Mouse (Mus musculus) intestine, postnatal 0 days (tissue): ENCODE measurements around the gene Nrip3. TPM values are rescaled to one million over a fixed set of nuclear protein-coding genes. Genes with fewer than 3 reads are reported as not detected.

Experiments used
- ATAC-seq: fragments of 200-750 bp; cut with Nextera tagmentation; 2 replicates; pipeline ENCODE4 v1.8.0; 2017; ENCODE audit warnings: mild to moderate bottlenecking, moderate TSS enrichment, moderate library complexity
- H3K27ac ChIP-seq: fragments of 300-500 bp; sonication (generic); 2 replicates; pipeline ENCODE4 v1.5.1; 2014; ENCODE audit warnings: mild to moderate bottlenecking, low read depth, low read length, moderate library complexity
- H3K27me3 ChIP-seq: fragments of 300-500 bp; sonication (generic); replicated peaks from 2 replicates; pipeline ENCODE4 v1.6.1; 2014; ENCODE audit warnings: low read length, mixed read lengths; ENCODE audit not compliant: control insufficient read depth, insufficient read depth
- H3K36me3 ChIP-seq: fragments of 300-500 bp; sonication (generic); 2 replicates; pipeline ENCODE4 v1.6.1; 2014; ENCODE audit warnings: mild to moderate bottlenecking, moderate library complexity; ENCODE audit not compliant: control insufficient read depth, insufficient read depth
- H3K4me1 ChIP-seq: fragments of 300-500 bp; sonication (generic); replicated peaks from 2 replicates; pipeline ENCODE4 v1.6.1; 2014; ENCODE audit warnings: antibody characterized with exemption, low read length, mixed read lengths; ENCODE audit not compliant: control insufficient read depth, insufficient read depth
- H3K4me2 ChIP-seq: fragments of 300-500 bp; sonication (generic); replicated peaks from 2 replicates; pipeline ENCODE4 v1.6.1; 2014; ENCODE audit warnings: low read depth, mild to moderate bottlenecking, moderate library complexity
- H3K4me3 ChIP-seq: fragments of 300-500 bp; sonication (generic); 2 replicates; pipeline ENCODE4 v1.5.1; 2014; ENCODE audit warnings: low read depth, low read length
- H3K9ac ChIP-seq: fragments of 300-500 bp; sonication (generic); 2 replicates; pipeline ENCODE4 v1.6.1; 2014; ENCODE audit warnings: mild to moderate bottlenecking, low read depth, low read length
- H3K9me3 ChIP-seq: fragments of 300-500 bp; sonication (generic); 2 replicates; pipeline ENCODE4 v1.6.1; 2016; ENCODE audit warnings: mixed run types; ENCODE audit not compliant: control insufficient read depth
- CTCF ChIP-seq: sonication (generic); IDR thresholded peaks from 2 replicates; pipeline ENCODE4 v1.5.1; 2016; ENCODE audit warnings: low read depth, mild to moderate bottlenecking, control low read depth, antibody characterized with exemption, moderate library complexity
- WGBS: fragments of 180-500 bp; shearing (Covaris S2); extraction: QIAGEN DNeasy Blood & Tissue Kit; methylation state at CpG from one replicate; pipeline ENCODE4 v1.1.7; 2014; 5-methylcytosine and 5-hydroxymethylcytosine counted together
- polyA plus RNA-seq: library from polyadenylated mRNA; unstranded; fragments of >200 nt; fragmentation: Nextera tagmentation; extraction: Ambion mirVana; gene quantifications from 2 replicates; pipeline ENCODE4 v1.2.1, GENCODE M21; 2015

The Nrip3 gene
- polyA plus RNA-seq, 1 experiment from 2014 or later = 0.59 TPM

- H3K4me2 ChIP-seq = no peak overlapping the region
- no peak overlapping the region for H3K9ac ChIP-seq
- no peaks in the 10 kb centered on the region for H3K4me1 ChIP-seq
- H3K27ac ChIP-seq = no peak overlapping the region
- WGBS = 75% methylated on average over 4 of the region's 4 CpGs
- no peak overlapping the region for H3K4me3 ChIP-seq
- no peaks in the 10 kb centered on the region for H3K36me3 ChIP-seq
- no peak for ATAC-seq
- TF ChIP-seq CTCF = no peak
- no peaks in the 10 kb centered on the region for H3K9me3 ChIP-seq
- no peaks in the 10 kb centered on the region for H3K27me3 ChIP-seq
Measured at GRCm38 (mm10) chr7:109813330-109814140, 31.7 kb upstream of the Nrip3 start.

DNA sequence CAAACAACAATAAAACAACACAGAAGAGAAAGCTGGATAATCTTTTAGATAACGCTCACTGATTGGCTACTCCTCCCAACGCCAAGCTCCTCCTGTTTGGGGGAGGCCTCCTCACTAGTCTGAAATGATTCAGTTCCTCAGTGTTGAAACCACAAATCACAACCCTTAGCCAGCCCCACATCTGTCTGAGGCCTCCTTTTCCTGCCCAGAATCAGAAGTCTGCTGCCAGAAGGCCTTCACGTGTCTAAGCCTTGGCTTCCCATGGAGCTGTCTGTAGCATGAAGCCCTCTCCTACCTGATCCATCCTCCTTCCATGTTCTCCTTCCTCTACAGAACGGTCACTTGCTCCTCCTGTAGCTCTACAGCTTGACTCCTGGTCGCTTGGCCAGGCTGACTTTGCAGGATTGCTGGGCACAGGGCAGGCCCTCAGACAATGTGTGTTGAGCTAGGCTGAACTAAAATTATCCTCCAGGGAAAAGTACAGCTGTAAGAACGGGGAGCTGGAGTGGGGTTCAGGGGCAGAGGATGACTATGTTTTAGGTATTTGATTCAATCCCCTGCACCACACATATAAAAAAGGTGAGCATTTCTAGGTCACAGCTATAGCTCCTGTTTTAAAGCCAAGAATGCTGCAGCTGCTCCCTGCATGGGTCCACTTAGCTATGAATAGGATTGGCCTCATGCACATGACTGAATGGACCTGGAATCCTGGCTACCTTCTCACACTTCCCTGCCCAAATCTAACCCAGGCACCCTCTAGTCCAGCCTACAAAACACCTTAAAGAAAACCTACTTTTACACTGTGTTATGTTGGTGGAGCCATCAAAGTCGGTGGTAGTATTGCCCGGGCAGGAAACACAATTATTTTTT lies 26.0 kb upstream of the Nrip3 start:
- Histone ChIP-seq H3K4me2 (no peak overlapping the region), H3K36me3 (no peaks in the 10 kb centered on the region), H3K4me3 (no peak overlapping the region), H3K27ac (no peak overlapping the region), H3K27me3 (no peaks in the 10 kb centered on the region), H3K4me1 (no peaks in the 10 kb centered on the region), H3K9me3 (no peaks in the 10 kb centered on the region), H3K9ac (no peak overlapping the region)
- WGBS = 79% methylated on average over 8 of the region's 8 CpGs
- TF ChIP-seq CTCF = no peak
- no peak for ATAC-seq

GRCm38 (mm10) chr7:109804843-109805242 lies 23.0 kb upstream of the Nrip3 start:
- 63% methylated on average over 6 of the region's 6 CpGs for WGBS
- no peaks in the 10 kb centered on the region for H3K4me1 ChIP-seq
- TF ChIP-seq CTCF = peak; percentile 62
- ATAC-seq = no peak
- H3K4me3 ChIP-seq = no peak overlapping the region
- no peak overlapping the region for H3K9ac ChIP-seq
- H3K9me3 ChIP-seq = no peaks in the 10 kb centered on the region
- H3K27me3 ChIP-seq = no peaks in the 10 kb centered on the region
- H3K4me2 ChIP-seq = no peak overlapping the region
- H3K36me3 ChIP-seq = no peaks in the 10 kb centered on the region
- no peak overlapping the region for H3K27ac ChIP-seq

- Histone ChIP-seq H3K9ac (no peak overlapping the region), H3K4me1 (no peaks in the 10 kb centered on the region), H3K27ac (no peak overlapping the region), H3K27me3 (no peaks in the 10 kb centered on the region), H3K36me3 (no peaks in the 10 kb centered on the region), H3K9me3 (no peaks in the 10 kb centered on the region), H3K4me2 (no peak overlapping the region), H3K4me3 (no peak overlapping the region)
- 90% methylated on average over 6 of the region's 6 CpGs for WGBS
- ATAC-seq = no peak
- TF ChIP-seq CTCF = no peak
Measured at GRCm38 (mm10) chr7:109804355-109804754, 22.5 kb upstream of the Nrip3 start.

GRCm38 (mm10) chr7:109803516-109803915 lies 21.7 kb upstream of the Nrip3 start:
- 39% methylated on average over 1 of the region's 1 CpGs for WGBS
- H3K9me3 ChIP-seq = no peaks in the 10 kb centered on the region
- H3K9ac ChIP-seq = no peak overlapping the region
- H3K4me1 ChIP-seq = no peaks in the 10 kb centered on the region
- no peak overlapping the region for H3K27ac ChIP-seq
- TF ChIP-seq CTCF = no peak
- H3K27me3 ChIP-seq = no peaks in the 10 kb centered on the region
- H3K36me3 ChIP-seq = no peaks in the 10 kb centered on the region
- no peak overlapping the region for H3K4me2 ChIP-seq
- ATAC-seq = no peak
- H3K4me3 ChIP-seq = no peak overlapping the region

DNA sequence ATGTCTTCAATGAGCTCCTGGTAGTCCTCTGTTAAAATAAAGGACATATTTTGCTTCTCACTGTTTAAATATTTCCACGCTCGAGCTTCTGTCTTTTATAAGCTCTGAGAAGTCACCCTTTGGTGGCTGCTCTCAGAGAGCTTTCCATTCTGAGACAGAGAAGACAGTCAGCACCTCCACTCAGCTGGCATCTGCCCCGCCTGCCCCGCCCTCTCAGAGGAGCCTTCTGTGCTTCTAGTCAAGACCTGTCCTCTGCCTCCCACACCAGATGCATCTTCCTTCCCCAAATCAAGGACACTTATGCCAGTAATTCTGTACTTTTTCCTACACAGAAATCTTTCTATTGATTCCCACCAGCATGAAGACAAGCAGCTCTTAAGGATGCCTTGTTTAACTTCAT lies 18.8 kb upstream of the Nrip3 start:
- no peaks in the 10 kb centered on the region for H3K36me3 ChIP-seq
- no peak overlapping the region for H3K4me2 ChIP-seq
- no peaks in the 10 kb centered on the region for H3K27me3 ChIP-seq
- H3K9me3 ChIP-seq = no peaks in the 10 kb centered on the region
- H3K27ac ChIP-seq = no peak overlapping the region
- no peak overlapping the region for H3K4me3 ChIP-seq
- no peak for ATAC-seq
- H3K9ac ChIP-seq = no peak overlapping the region
- H3K4me1 ChIP-seq = no peaks in the 10 kb centered on the region
- 76% methylated on average over 4 of the region's 4 CpGs for WGBS
- TF ChIP-seq CTCF = no peak
